Mouse (Mus musculus) MEL (cell line): Measurements from ENCODE around the gene Heg1. TPM values are rescaled to one million over a fixed set of nuclear protein-coding genes. Genes with fewer than 3 reads are reported as not detected.

Source experiments
- DNase-seq: peaks from one replicate; pipeline ENCODE4 v3.0.0; 2011; ENCODE audit warnings: low read depth, low spot score
- H3K27ac ChIP-seq: 2 replicates; pipeline ENCODE4 v1.5.1; 2012; ENCODE audit warnings: low read depth, mild to moderate bottlenecking, control low read depth, low read length, moderate library complexity; ENCODE audit not compliant: control insufficient read depth
- H3K27me3 ChIP-seq, 2 experiments: fragments of 150-350 bp in 1 of 2; sonication (generic) in 1 of 2; 2 replicates each; pipeline ENCODE4 v1.6.1; 2012; ENCODE audit warnings: low read length in 2 of 2, mild to moderate bottlenecking in 2 of 2, improper control_type of control experiment in 1 of 2, moderate library complexity in 1 of 2; ENCODE audit not compliant: insufficient read depth in 2 of 2, control insufficient read depth in 1 of 2
- H3K36me3 ChIP-seq, 2 experiments: 2 replicates each; pipeline ENCODE4 v1.6.1; 2012 to 2014; ENCODE audit warnings: low read length in 2 of 2, improper control_type of control experiment in 1 of 2, inconsistent platforms in 1 of 2, mild to moderate bottlenecking in 1 of 2; ENCODE audit not compliant: insufficient read depth in 2 of 2, control insufficient read depth in 1 of 2
- H3K4me1 ChIP-seq, 2 experiments: fragments of 150-350 bp in 1 of 2; sonication (generic) in 1 of 2; 2 replicates each; pipeline ENCODE4 v1.6.1; 2012; ENCODE audit warnings: low read length in 2 of 2, improper control_type of control experiment in 1 of 2, mild to moderate bottlenecking in 1 of 2; ENCODE audit not compliant: insufficient read depth in 2 of 2, control insufficient read depth in 1 of 2
- H3K4me3 ChIP-seq, 2 experiments: fragments of 150-350 bp in 1 of 2; sonication (generic) in 1 of 2; 2 replicates each; pipeline ENCODE4 v1.5.1; 2012; ENCODE audit warnings: low read depth in 2 of 2, low read length in 2 of 2, mild to moderate bottlenecking in 2 of 2, moderate library complexity in 2 of 2, control low read depth in 1 of 2, improper control_type of control experiment in 1 of 2; ENCODE audit not compliant: control insufficient read depth in 1 of 2, insufficient read depth in 1 of 2
- H3K79me2 ChIP-seq: 2 replicates; pipeline ENCODE4 v1.6.1; 2012; ENCODE audit warnings: mild to moderate bottlenecking, low read length, moderate library complexity; ENCODE audit not compliant: control insufficient read depth, poor library complexity, insufficient read depth
- H3K9ac ChIP-seq: 2 replicates; pipeline ENCODE4 v1.6.1; 2012; ENCODE audit warnings: low read depth, mild to moderate bottlenecking, control low read depth, low read length, moderate library complexity; ENCODE audit not compliant: control insufficient read depth, poor library complexity, severe bottlenecking
- H3K9me3 ChIP-seq: fragments of 150-350 bp; sonication (generic); replicated peaks from 2 replicates; pipeline ENCODE4 v1.6.1; 2012; ENCODE audit warnings: mild to moderate bottlenecking, low read length, improper control_type of control experiment, moderate library complexity; ENCODE audit not compliant: insufficient read depth
- CHD1 ChIP-seq: IDR thresholded peaks from 2 replicates; pipeline ENCODE4 v1.6.1; 2012; ENCODE audit warnings: low read depth, mild to moderate bottlenecking, inconsistent platforms, low read length, improper control_type of control experiment
- E2F4 ChIP-seq: IDR thresholded peaks from 2 replicates; pipeline ENCODE4 v1.6.1; 2011; ENCODE audit warnings: low read depth, low read length, improper control_type of control experiment, borderline replicate concordance
- EP300 ChIP-seq, 2 experiments: IDR thresholded peaks; 2 replicates each; pipeline ENCODE4 v1.6.1; 2011; ENCODE audit warnings: improper control_type of control experiment in 2 of 2, low read length in 2 of 2, low read depth in 1 of 2, mild to moderate bottlenecking in 1 of 2
- ETS1 ChIP-seq: IDR thresholded peaks from 2 replicates; pipeline ENCODE4 v1.6.1; 2012; ENCODE audit warnings: low read depth, mild to moderate bottlenecking, inconsistent platforms, low read length, improper control_type of control experiment, moderate library complexity
- GABPA ChIP-seq: IDR thresholded peaks from 2 replicates; pipeline ENCODE4 v1.6.1; 2012; ENCODE audit warnings: low read depth, mild to moderate bottlenecking, inconsistent platforms, low read length, improper control_type of control experiment, moderate library complexity
- GATA1 ChIP-seq: IDR thresholded peaks from 2 replicates; pipeline ENCODE4 v1.6.1; 2011; ENCODE audit warnings: low read depth, low read length, improper control_type of control experiment
- MAFK ChIP-seq: IDR thresholded peaks from 2 replicates; pipeline ENCODE4 v1.6.1; 2011; ENCODE audit warnings: low read depth, mild to moderate bottlenecking, low read length, improper control_type of control experiment, borderline replicate concordance
- MXI1 ChIP-seq: IDR thresholded peaks from 2 replicates; pipeline ENCODE4 v1.6.1; 2011; ENCODE audit warnings: mild to moderate bottlenecking, low read depth, low read length, improper control_type of control experiment
- MYB ChIP-seq: IDR thresholded peaks from 2 replicates; pipeline ENCODE4 v1.6.1; 2011; ENCODE audit warnings: mild to moderate bottlenecking, low read depth, low read length, improper control_type of control experiment
- POLR2A ChIP-seq, 2 experiments: IDR thresholded peaks; 2 replicates each; pipeline ENCODE4 v1.6.1; 2011 to 2012; ENCODE audit warnings: low read length in 2 of 2, mild to moderate bottlenecking in 2 of 2, control low read depth in 1 of 2, improper control_type of control experiment in 1 of 2, low read depth in 1 of 2, moderate library complexity in 1 of 2; ENCODE audit not compliant: control insufficient read depth in 1 of 2, insufficient read depth in 1 of 2, poor library complexity in 1 of 2
- RAD21 ChIP-seq: IDR thresholded peaks from 2 replicates; pipeline ENCODE4 v1.6.1; 2011; ENCODE audit warnings: mild to moderate bottlenecking, low read depth, low read length, improper control_type of control experiment
- TBP ChIP-seq: IDR thresholded peaks from 2 replicates; pipeline ENCODE4 v1.8.0; 2011; ENCODE audit warnings: low read depth, low read length, improper control_type of control experiment
- UBTF ChIP-seq: IDR thresholded peaks from 2 replicates; pipeline ENCODE4 v1.6.1; 2012; ENCODE audit warnings: low read depth, mild to moderate bottlenecking, inconsistent platforms, low read length, improper control_type of control experiment, moderate library complexity, borderline replicate concordance; ENCODE audit not compliant: insufficient read depth
- USF1 ChIP-seq: IDR thresholded peaks from 2 replicates; pipeline ENCODE4 v1.6.1; 2014; ENCODE audit warnings: low read depth, mild to moderate bottlenecking, inconsistent platforms, low read length, improper control_type of control experiment, moderate library complexity
- ZKSCAN1 ChIP-seq: IDR thresholded peaks from 2 replicates; pipeline ENCODE4 v1.6.1; 2012; ENCODE audit warnings: low read depth, mild to moderate bottlenecking, inconsistent platforms, low read length, improper control_type of control experiment, moderate library complexity
- ZNF384 ChIP-seq: IDR thresholded peaks from 2 replicates; pipeline ENCODE4 v1.6.1; 2012; ENCODE audit warnings: low read depth, mild to moderate bottlenecking, inconsistent platforms, low read length, improper control_type of control experiment
- polyA plus RNA-seq, 2 experiments: library from polyadenylated mRNA; stranded (reverse) in 1 of 2; unstranded in 1 of 2; fragments of >175 nt in 1 of 2; fragments of >200 nt in 1 of 2; gene quantifications; 2 replicates each; pipeline versions ENCODE4 v1.2.1 to v1.2.4; 2012; ENCODE audit warnings: low replicate concordance in 2 of 2, low read depth in 1 of 2; ENCODE audit not compliant: insufficient read length in 2 of 2, insufficient read depth in 1 of 2, missing spikeins in 1 of 2
- total RNA-seq: library from RNA; depleted of rRNA; stranded (reverse); fragments of 300-350 nt; gene quantifications from 2 replicates; pipeline ENCODE4 v1.2.3, GENCODE M21; 2012

The Heg1 gene
- total and polyA plus RNA-seq, 3 experiments, result 4.1 to 72.0 (median 6.9) TPM

DNA sequence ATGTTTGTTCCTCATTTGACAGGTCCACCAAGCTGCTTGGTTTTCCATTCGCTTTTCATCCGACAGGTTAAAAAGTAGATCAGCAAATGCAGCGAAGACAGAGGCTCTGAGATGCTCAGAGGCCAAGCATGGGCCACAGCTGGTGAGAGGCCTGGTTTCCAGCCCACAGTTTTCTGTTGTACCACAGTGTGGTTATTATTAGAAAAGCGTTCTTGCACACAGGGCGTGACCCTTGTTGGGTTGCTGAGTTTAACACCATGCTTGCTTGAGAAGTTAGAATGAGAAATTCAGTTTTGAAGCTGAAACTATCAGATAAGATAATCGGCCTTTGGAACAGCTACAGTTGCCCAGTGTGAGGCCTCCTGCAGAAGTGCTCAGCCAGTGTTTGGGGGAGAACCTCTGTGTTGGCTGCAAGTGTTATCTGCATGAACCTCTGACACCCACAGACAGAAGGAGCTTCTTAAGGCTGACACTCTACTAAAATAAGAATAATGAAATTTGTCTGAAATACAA, 48.1 kb downstream of the Heg1 start (continued):
- peak; percentile 88 for TF ChIP-seq MYB
- TF ChIP-seq USF1, result no peak

GRCm38 (mm10) chr16:33732846-33733580, 48.8 kb downstream of the Heg1 start:
- peak overlapping the region; percentile 1 to 26; a peak in 3 of 4 replicates for H3K4me3 ChIP-seq
- no peaks in the 10 kb centered on the region for H3K9me3 ChIP-seq
- H3K27me3 ChIP-seq, result no peaks in the 10 kb centered on the region
- no peaks in the 10 kb centered on the region for H3K79me2 ChIP-seq
- peaks cover 0 to 20% of the 10 kb centered on the region in 2 experiments; a peak in 2 of 4 replicates for H3K36me3 ChIP-seq
- peak overlapping the region; percentile 91 for H3K27ac ChIP-seq
- peaks cover 7 to 19% of the 10 kb centered on the region in 2 experiments for H3K4me1 ChIP-seq
- peak; percentile 57 for DNase-seq
- peak overlapping the region; percentile 43 for H3K9ac ChIP-seq
- TF ChIP-seq POLR2A (IDR thresholded peaks at IDR 0.05; ENCODE audit: control insufficient read depth in 1 of 2, insufficient read depth in 1 of 2, low read depth in 1 of 2, low read length in 2 of 2, poor library complexity in 1 of 2), result no peak
- TF ChIP-seq ZNF384, result peak; percentile 89
- no peak for TF ChIP-seq TBP
- TF ChIP-seq GABPA, result no peak
- TF ChIP-seq GATA1, result peak; percentile 29; the same call in 1 of the 2 replicates
- TF ChIP-seq EP300 (IDR thresholded peaks at IDR 0.05; ENCODE audit: low read depth in 1 of 2, low read length in 2 of 2), result peak in 1 of 2 experiments; percentile 29; a peak in 1 of 4 replicates
- TF ChIP-seq E2F4, result no peak
- TF ChIP-seq ETS1, result peak; percentile 76

DNA sequence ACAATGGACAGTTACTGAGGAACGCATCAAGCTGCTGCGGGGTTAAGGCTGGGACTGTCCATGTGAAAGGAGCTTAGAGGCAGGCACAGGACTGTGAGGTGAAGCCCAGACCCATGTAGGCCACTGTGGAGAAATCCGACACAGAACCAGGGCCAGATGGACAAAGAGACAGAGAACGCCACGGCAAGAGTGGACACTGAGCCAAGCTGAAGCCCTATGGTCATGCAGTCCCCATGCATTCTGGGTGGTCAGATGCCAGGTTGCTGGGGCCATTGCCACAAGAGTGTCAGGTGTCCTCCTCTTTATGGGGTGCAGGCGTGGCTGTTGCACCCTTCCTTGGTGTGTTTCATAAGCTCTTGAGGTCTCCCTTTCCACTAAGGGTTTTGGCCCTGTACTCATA, 49.7 kb downstream of the Heg1 start:
- no peaks in the 10 kb centered on the region for H3K9me3 ChIP-seq
- H3K4me3 ChIP-seq, result no peak overlapping the region
- DNase-seq, result no peak
- H3K27ac ChIP-seq, result 0 out of 2 replicates have a peak overlapping the region, but pooled peaks have one; percentile 10
- H3K4me1 ChIP-seq, result peaks cover 7 to 19% of the 10 kb centered on the region in 2 experiments
- H3K79me2 ChIP-seq, result no peaks in the 10 kb centered on the region
- H3K27me3 ChIP-seq, result no peaks in the 10 kb centered on the region
- TF ChIP-seq POLR2A (IDR thresholded peaks at IDR 0.05; ENCODE audit: control insufficient read depth in 1 of 2, insufficient read depth in 1 of 2, low read depth in 1 of 2, low read length in 2 of 2, poor library complexity in 1 of 2) (no peak), ZNF384 (no peak), MXI1 (no peak), RAD21 (no peak), UBTF (no peak), CHD1 (no peak), EP300 (IDR thresholded peaks at IDR 0.05; ENCODE audit: low read depth in 1 of 2, low read length in 2 of 2) (no peak), E2F4 (no peak), MYB (no peak), ZKSCAN1 (no peak), MAFK (no peak)
- H3K36me3 ChIP-seq, result peaks cover 0 to 20% of the 10 kb centered on the region in 2 experiments; a peak in 2 of 4 replicates
- no peak overlapping the region for H3K9ac ChIP-seq
